Mouse (Mus musculus) thymus, adult 2 months (tissue): ENCODE results near the gene Glyctk. TPM values are rescaled to one million over a fixed set of nuclear protein-coding genes. Genes with fewer than 3 reads are reported as not detected.

ENCODE experiments used
- DNase-seq: peaks from one replicate; pipeline ENCODE4 v3.0.0; 2021
- H3K27ac ChIP-seq: fragments of 200-500 bp; 2 replicates; pipeline ENCODE4 v1.5.1; 2012; ENCODE audit warnings: low read length, control low read depth; ENCODE audit not compliant: control insufficient read depth, insufficient read depth
- H3K27me3 ChIP-seq: fragments of 200-500 bp; 2 replicates; pipeline ENCODE4 v1.6.1; 2012; ENCODE audit warnings: mild to moderate bottlenecking, low read length, moderate library complexity, mixed read lengths; ENCODE audit not compliant: control insufficient read depth, insufficient read depth
- H3K36me3 ChIP-seq: fragments of 200-500 bp; 2 replicates; pipeline ENCODE4 v1.6.1; 2012; ENCODE audit warnings: mild to moderate bottlenecking, low read length, moderate library complexity; ENCODE audit not compliant: control insufficient read depth, insufficient read depth
- H3K4me1 ChIP-seq: fragments of 200-500 bp; replicated peaks from 2 replicates; pipeline ENCODE4 v1.6.1; 2012; ENCODE audit warnings: low read length; ENCODE audit not compliant: control insufficient read depth, insufficient read depth
- H3K4me3 ChIP-seq: fragments of 200-500 bp; 2 replicates; pipeline ENCODE4 v1.5.1; 2012; ENCODE audit warnings: mild to moderate bottlenecking, low read length, control low read depth, moderate library complexity; ENCODE audit not compliant: control insufficient read depth, insufficient read depth
- CTCF ChIP-seq: fragments of 200-500 bp; IDR thresholded peaks from 2 replicates; pipeline ENCODE4 v1.5.1; 2012; ENCODE audit warnings: mild to moderate bottlenecking, control low read depth, low read length, moderate library complexity, borderline replicate concordance; ENCODE audit not compliant: control insufficient read depth, poor library complexity, insufficient read depth; ENCODE audit errors: extremely low read depth
- POLR2A ChIP-seq: fragments of 200-500 bp; IDR thresholded peaks from 2 replicates; pipeline ENCODE4 v1.6.1; 2012; ENCODE audit warnings: mild to moderate bottlenecking, low read length, control low read depth, moderate library complexity; ENCODE audit not compliant: control insufficient read depth, poor library complexity, insufficient read depth; ENCODE audit errors: extremely low read depth
- WGBS: fragments of 180-500 bp; shearing (Covaris S2); methylation state at CpG from one replicate; pipeline ENCODE4 v1.1.7; 2018; 5-methylcytosine and 5-hydroxymethylcytosine counted together
- polyA plus RNA-seq: library from polyadenylated mRNA; depleted of rRNA; stranded (reverse); fragments of >200 nt; gene quantifications from 2 replicates; pipeline ENCODE4 v1.2.3, GENCODE M21; 2012

Glyctk gene
- polyA plus RNA-seq, 1 experiment = 13.1 TPM

DNA sequence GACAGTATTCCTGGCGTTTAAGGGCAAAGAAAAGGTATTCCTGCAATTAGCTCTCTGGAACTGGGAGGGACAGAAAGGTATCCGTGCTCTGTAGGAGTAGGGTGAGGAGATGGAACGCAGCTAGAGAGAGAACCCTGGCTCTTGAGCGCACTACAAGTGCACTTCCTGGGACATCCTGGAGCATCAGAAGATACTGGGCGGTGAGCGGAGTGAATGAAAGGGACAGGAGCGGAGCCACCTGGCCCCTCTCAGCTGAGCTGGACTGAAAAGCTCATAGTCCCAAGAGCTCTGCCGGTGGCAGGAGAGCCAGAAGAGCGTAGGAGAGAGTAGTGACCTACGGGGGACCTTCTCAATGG, 8.6 kb downstream of the Glyctk start:
- Histone ChIP-seq H3K4me1 (no peaks in the 10 kb centered on the region), H3K27ac (no peak overlapping the region), H3K36me3 (no peaks in the 10 kb centered on the region), H3K4me3 (no peak overlapping the region), H3K27me3 (peaks cover 8% of the 10 kb centered on the region; the same call in 1 of the 2 replicates)
- no peak for DNase-seq
- 60% methylated on average over 10 of the region's 10 CpGs for WGBS
- no peak for TF ChIP-seq CTCF
- no peak for TF ChIP-seq POLR2A

GRCm38 (mm10) chr9:106148541-106149398, 9.2 kb downstream of the Glyctk start:
- Histone ChIP-seq H3K27me3 (peaks cover 8% of the 10 kb centered on the region; the same call in 1 of the 2 replicates), H3K4me1 (no peaks in the 10 kb centered on the region), H3K36me3 (no peaks in the 10 kb centered on the region), H3K4me3 (no peak overlapping the region), H3K27ac (no peak overlapping the region)
- TF ChIP-seq POLR2A (no peak), CTCF (no peak)
- DNase-seq = no peak
- WGBS = 2% methylated on average over 36 of the region's 36 CpGs

- Histone ChIP-seq H3K4me1 (no peaks in the 10 kb centered on the region), H3K36me3 (no peaks in the 10 kb centered on the region), H3K27ac (no peak overlapping the region), H3K4me3 (no peak overlapping the region), H3K27me3 (peaks cover 8% of the 10 kb centered on the region; the same call in 1 of the 2 replicates)
- TF ChIP-seq CTCF = no peak
- no peak for TF ChIP-seq POLR2A
- WGBS = 7% methylated on average over 10 of the region's 10 CpGs
- no peak for DNase-seq
These were observed 10.0 kb downstream of the Glyctk start for GRCm38 (mm10) chr9:106147851-106148431.

- no peak for DNase-seq
- no peaks in the 10 kb centered on the region for H3K36me3 ChIP-seq
- WGBS = 16% methylated on average over 5 of the region's 5 CpGs
- no peak overlapping the region for H3K4me3 ChIP-seq
- no peak overlapping the region for H3K27ac ChIP-seq
- no peaks in the 10 kb centered on the region for H3K4me1 ChIP-seq
- TF ChIP-seq CTCF (no peak), POLR2A (no peak)
- peaks cover 8% of the 10 kb centered on the region; the same call in 1 of the 2 replicates for H3K27me3 ChIP-seq
These were observed 10.7 kb downstream of the Glyctk start for GRCm38 (mm10) chr9:106147281-106147680.

GRCm38 (mm10) chr9:106145582-106145981, 12.4 kb downstream of the Glyctk start:
- Histone ChIP-seq H3K27me3 (peaks cover 8% of the 10 kb centered on the region; the same call in 1 of the 2 replicates), H3K4me1 (no peaks in the 10 kb centered on the region), H3K4me3 (no peak overlapping the region), H3K36me3 (no peaks in the 10 kb centered on the region), H3K27ac (no peak overlapping the region)
- DNase-seq = no peak
- WGBS = 63% methylated on average over 2 of the region's 2 CpGs
- TF ChIP-seq CTCF = no peak
- TF ChIP-seq POLR2A = no peak

DNA sequence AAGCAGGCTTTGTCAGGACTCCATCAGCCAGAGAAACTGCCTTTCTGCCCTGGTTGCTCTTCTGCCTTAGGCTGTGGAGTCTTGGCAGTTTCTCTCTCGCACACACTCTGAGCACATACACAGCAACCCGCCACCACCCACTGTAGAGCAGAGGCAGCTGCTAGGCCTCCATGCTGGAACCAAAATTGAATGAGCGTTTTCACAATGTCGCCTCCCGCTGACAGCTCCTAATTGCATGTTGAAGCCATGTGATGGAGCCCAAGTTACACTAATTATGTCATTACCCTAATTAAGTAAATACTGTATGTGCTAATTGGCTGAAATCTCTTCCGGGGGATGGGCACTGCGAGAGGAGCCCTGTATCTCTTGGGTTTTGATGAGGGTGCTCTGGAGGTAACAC, 13.8 kb downstream of the Glyctk start:
- Histone ChIP-seq H3K27me3 (peaks cover 5% of the 10 kb centered on the region; the same call in 1 of the 2 replicates), H3K4me3 (no peak overlapping the region), H3K27ac (no peak overlapping the region), H3K36me3 (no peaks in the 10 kb centered on the region), H3K4me1 (no peaks in the 10 kb centered on the region)
- 94% methylated on average over 7 of the region's 7 CpGs for WGBS
- no peak for TF ChIP-seq POLR2A
- no peak for TF ChIP-seq CTCF
- no peak for DNase-seq

DNA sequence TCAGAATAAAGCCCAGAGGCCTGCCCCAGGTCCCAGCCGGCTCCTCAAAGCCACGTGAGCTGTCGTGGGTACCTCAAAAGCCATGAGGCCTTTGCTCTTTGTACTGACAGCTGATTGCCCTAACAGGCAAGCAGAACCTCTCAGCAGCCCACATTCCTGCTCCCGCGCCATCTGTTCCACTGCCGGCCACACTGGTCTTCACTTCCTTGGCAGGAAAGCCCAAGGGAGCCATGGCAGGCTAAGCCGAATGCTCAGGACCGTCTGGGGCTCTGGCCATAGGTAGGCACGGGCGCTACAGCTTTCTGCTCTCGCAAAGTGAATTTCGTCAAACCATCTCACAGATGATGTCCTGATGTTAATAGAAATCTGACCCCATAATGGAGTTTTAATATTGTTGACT, 16.0 kb downstream of the Glyctk start:
- 92% methylated on average over 12 of the region's 12 CpGs for WGBS
- Histone ChIP-seq H3K4me1 (no peaks in the 10 kb centered on the region), H3K4me3 (no peak overlapping the region), H3K27ac (no peak overlapping the region), H3K36me3 (no peaks in the 10 kb centered on the region), H3K27me3 (no peaks in the 10 kb centered on the region)
- TF ChIP-seq POLR2A (no peak), CTCF (no peak)
- DNase-seq = no peak
